Mouse (Mus musculus) CH12.LX (cell line): ENCODE measurements around the gene Ghrhr.

Experiments used
- CTCF ChIP-seq, 2 experiments: IDR thresholded peaks in 1 of 2; conservative IDR thresholded peaks in 1 of 2; 2 replicates each; pipeline ENCODE4 v1.5.1; 2011 to 2012; ENCODE audit warnings: low read depth in 2 of 2, low read length in 2 of 2, improper control_type of control experiment in 1 of 2, inconsistent platforms in 1 of 2, mild to moderate bottlenecking in 1 of 2, moderate library complexity in 1 of 2
- EP300 ChIP-seq: IDR thresholded peaks from 2 replicates; pipeline ENCODE4 v1.6.1; 2011; ENCODE audit warnings: low read length, improper control_type of control experiment
- HCFC1 ChIP-seq: IDR thresholded peaks from 2 replicates; pipeline ENCODE4 v1.6.1; 2012; ENCODE audit warnings: low read depth, mild to moderate bottlenecking, inconsistent platforms, low read length, improper control_type of control experiment
- KAT2A ChIP-seq: IDR thresholded peaks from 2 replicates; pipeline ENCODE4 v1.6.1; 2012; ENCODE audit warnings: low read length, improper control_type of control experiment, inconsistent platforms; ENCODE audit not compliant: insufficient replicate concordance
- MAX ChIP-seq: IDR thresholded peaks from 2 replicates; pipeline ENCODE4 v1.6.1; 2011; ENCODE audit warnings: low read length, improper control_type of control experiment
- MEF2A ChIP-seq: IDR thresholded peaks from 2 replicates; pipeline ENCODE4 v1.6.1; 2014; ENCODE audit warnings: low read depth, mild to moderate bottlenecking, inconsistent platforms, low read length, improper control_type of control experiment, borderline replicate concordance
- NELFE ChIP-seq: IDR thresholded peaks from 2 replicates; pipeline ENCODE4 v1.6.1; 2011; ENCODE audit warnings: low read depth, low read length, improper control_type of control experiment
- POLR2A ChIP-seq: IDR thresholded peaks from 2 replicates; pipeline ENCODE4 v1.6.1; 2011; ENCODE audit warnings: low read depth, mild to moderate bottlenecking, improper control_type of control experiment, low read length
- UBTF ChIP-seq: IDR thresholded peaks from 2 replicates; pipeline ENCODE4 v1.6.1; 2012; ENCODE audit warnings: low read depth, mild to moderate bottlenecking, inconsistent platforms, low read length, improper control_type of control experiment, moderate library complexity
- USF1 ChIP-seq: IDR thresholded peaks from 2 replicates; pipeline ENCODE4 v1.6.1; 2014; ENCODE audit warnings: low read depth, mild to moderate bottlenecking, inconsistent platforms, low read length, improper control_type of control experiment
- USF2 ChIP-seq: conservative IDR thresholded peaks from 2 replicates; pipeline ENCODE4 v1.6.1; 2011; ENCODE audit warnings: low read depth, low read length, improper control_type of control experiment
- ZKSCAN1 ChIP-seq: IDR thresholded peaks from 2 replicates; pipeline ENCODE4 v1.6.1; 2012; ENCODE audit warnings: low read depth, inconsistent platforms, low read length, improper control_type of control experiment, borderline replicate concordance
- ZMIZ1 ChIP-seq: IDR thresholded peaks from 2 replicates; pipeline ENCODE4 v1.6.1; 2012; ENCODE audit warnings: low read depth, mild to moderate bottlenecking, inconsistent platforms, low read length, improper control_type of control experiment
- ZNF384 ChIP-seq: IDR thresholded peaks from 2 replicates; pipeline ENCODE4 v1.6.1; 2012; ENCODE audit warnings: low read depth, low read length, improper control_type of control experiment, inconsistent platforms

DNA sequence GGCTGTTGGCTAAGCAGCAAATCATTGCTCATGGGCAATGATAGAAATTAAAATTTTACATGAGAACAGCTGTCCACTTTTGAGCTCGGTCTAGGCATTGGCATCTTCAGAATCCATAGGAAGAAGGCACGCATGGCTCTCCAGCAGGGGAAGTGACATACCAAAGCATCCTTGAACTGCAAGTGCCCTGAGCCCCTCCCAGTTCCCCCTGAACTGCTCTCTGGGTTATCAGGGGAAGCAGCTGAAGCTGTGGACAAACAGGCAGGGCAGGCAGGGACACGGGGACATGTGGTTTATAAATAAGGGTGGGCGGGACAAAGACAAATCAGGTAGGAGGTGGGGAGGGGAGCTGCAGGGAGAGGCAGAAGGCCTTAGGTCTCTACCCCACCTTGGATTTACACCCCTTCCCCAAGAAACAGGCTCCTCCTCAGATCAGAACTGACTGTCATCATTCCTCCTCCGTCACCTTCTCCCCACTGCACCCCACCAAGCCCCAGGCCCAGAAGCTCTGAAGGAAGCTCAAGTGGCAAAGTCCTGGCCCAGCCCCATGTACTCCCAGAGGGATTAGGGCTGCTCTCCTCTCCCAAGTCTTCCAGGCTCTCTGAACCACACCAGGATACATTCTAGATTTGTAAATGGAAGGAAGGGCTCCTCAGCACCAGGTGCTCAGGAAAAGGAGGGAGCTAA, 19.9 kb upstream of the Ghrhr start:
- TF ChIP-seq MEF2A (no peak), HCFC1 (no peak), CTCF (conservative IDR thresholded peaks at IDR 0.05 in 1 of 2, IDR thresholded peaks at IDR 0.05 in 1 of 2; ENCODE audit: low read depth in 2 of 2, low read length in 2 of 2) (no peak), KAT2A (no peak), EP300 (no peak), MAX (no peak), POLR2A (no peak), ZNF384 (no peak), USF2 (no peak), ZMIZ1 (no peak), NELFE (no peak), USF1 (no peak), ZKSCAN1 (no peak), UBTF (no peak)
